Mouse (Mus musculus): ENCODE results near the gene Slc44a5.

- TF ChIP-seq CTCF (IDR thresholded peaks at IDR 0.05; ENCODE audit: extremely low read depth, insufficient read length, insufficient replicate concordance, low read depth, low read length) = no peak
- no peak for TF ChIP-seq POLR2A (IDR thresholded peaks at IDR 0.05; ENCODE audit: low read depth, low read length)
Measured at GRCm38 (mm10) chr3:153947271-153947670, 26.0 kb upstream of the Slc44a5 start.

All from small intestine, adult 2 months (tissue).